In the genomic region with DNA sequence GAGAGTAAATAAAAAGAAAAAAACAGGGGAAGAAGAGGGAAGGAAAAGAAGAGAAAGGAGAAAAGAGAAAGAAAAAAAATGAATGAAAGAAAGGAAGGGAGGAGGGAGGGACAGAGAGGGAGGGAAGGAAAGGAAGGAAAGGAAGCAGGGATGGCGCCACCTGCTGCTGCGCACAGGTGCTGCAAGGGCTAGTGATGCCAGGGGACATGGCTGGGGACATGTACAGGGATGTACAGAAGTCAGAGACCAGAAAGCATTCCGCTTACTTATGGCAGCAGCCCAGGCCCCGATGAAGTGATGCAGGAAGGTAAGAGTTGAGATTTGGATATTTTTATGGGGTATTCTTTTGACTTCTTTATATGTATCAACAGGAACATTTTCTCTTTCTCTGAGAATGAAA, we compare ENCODE assay signal across 9 mouse cellular contexts. TPM values are rescaled to one million over a fixed set of nuclear protein-coding genes. Genes with fewer than 3 reads are reported as not detected.
DNase-seq lines count a peak whose midpoint lies in the region.
"Had no signal": no experiment of that assay in that cellular context is flagged by ENCODE, and none has a peak within 500 bp of the region (broad histone marks: within the 10 kb centered on the region; RNA-seq: fewer than 3 reads in every experiment).

No protein-coding gene starts in this region.

- H3K4me1 ChIP-seq in megakaryocyte, embryonic 14.5 days: peaks cover 50% of the 10 kb centered on the region
- H3K4me1 ChIP-seq: neural tube, embryonic 13.5 days had no signal

- peaks cover 16% of the 10 kb centered on the region for H3K36me3 ChIP-seq in megakaryocyte, embryonic 14.5 days (replicated peaks; ENCODE audit: low read length)

- peak; percentile 7 to 8 for DNase-seq in cerebellum, adult 18-20 months
- no peak for DNase-seq in cerebellum, adult 8-10 months
- peak; percentile 7 to 11 for DNase-seq in lung, adult 18-20 months
- DNase-seq in lung, postnatal 25 days (ENCODE audit: low spot score): no peak
- DNase-seq in embryo, embryonic 11 days: peak; percentile 34
- no peak for DNase-seq in frontal cortex, postnatal 14 days (ENCODE audit: low spot score in 2 of 2)
- no peak for DNase-seq in urinary bladder, postnatal 10 days (ENCODE audit: low spot score)

- H3K27me3 ChIP-seq in megakaryocyte, embryonic 14.5 days (replicated peaks): no peaks in the 10 kb centered on the region
- H3K27me3 ChIP-seq: neural tube, embryonic 13.5 days had no signal

- H3K4me3 ChIP-seq in megakaryocyte, embryonic 14.5 days (replicated peaks): peak overlapping the region; percentile 53
- H3K4me3 ChIP-seq: neural tube, embryonic 13.5 days had no signal

- no peaks in the 10 kb centered on the region for H3K9me3 ChIP-seq in megakaryocyte, embryonic 14.5 days
- H3K9me3 ChIP-seq: neural tube, embryonic 13.5 days had no signal

RNA-seq across cellular contexts. Expression of gene Mthfd2l, which starts 33.4 kb away (rescaled TPM):
- 8.5 and 10.8 TPM in 2 replicates for polyA plus RNA-seq in megakaryocyte, embryonic 14.5 days (2012; ENCODE audit: insufficient read depth, low replicate concordance)

Comparison
In these comparisons a context has a peak if more than half of its experiments do, and no peak if none do; other contexts are left out.
1. DNase-seq: peak in cerebellum, adult 18-20 months (2 of 2), lung, adult 18-20 months (2 of 2) and embryo, embryonic 11 days (single experiment); none in cerebellum, adult 8-10 months (single experiment), lung, postnatal 25 days (single experiment), frontal cortex, postnatal 14 days (0 of 2) and urinary bladder, postnatal 10 days (single experiment).